Mouse (Mus musculus) intestine, embryonic 15.5 days (tissue): Measurements from ENCODE around the gene Fam241b. TPM values are rescaled to one million over a fixed set of nuclear protein-coding genes. Genes with fewer than 3 reads are reported as not detected.

Experiments
- ATAC-seq: fragments of 200-750 bp; cut with Nextera tagmentation; 2 replicates; pipeline ENCODE4 v1.8.0; 2017; ENCODE audit warnings: moderate TSS enrichment, moderate library complexity
- H3K27ac ChIP-seq: fragments of 300-500 bp; sonication (generic); 2 replicates; pipeline ENCODE4 v1.5.1; 2015; ENCODE audit warnings: mild to moderate bottlenecking, inconsistent platforms
- H3K27me3 ChIP-seq: fragments of 300-500 bp; sonication (generic); replicated peaks from 2 replicates; pipeline ENCODE4 v1.6.1; 2015; ENCODE audit warnings: inconsistent platforms
- H3K36me3 ChIP-seq: fragments of 300-500 bp; sonication (generic); 2 replicates; pipeline ENCODE4 v1.6.1; 2015; ENCODE audit warnings: inconsistent platforms
- H3K4me1 ChIP-seq: fragments of 300-500 bp; sonication (generic); replicated peaks from 2 replicates; pipeline ENCODE4 v1.6.1; 2015; ENCODE audit warnings: inconsistent platforms
- H3K4me2 ChIP-seq: fragments of 300-500 bp; sonication (generic); replicated peaks from 2 replicates; pipeline ENCODE4 v1.6.1; 2015; ENCODE audit warnings: mild to moderate bottlenecking, inconsistent platforms
- H3K4me3 ChIP-seq: fragments of 300-500 bp; sonication (generic); replicated peaks from 2 replicates; pipeline ENCODE4 v1.5.1; 2015; ENCODE audit warnings: inconsistent platforms
- H3K9ac ChIP-seq: fragments of 300-500 bp; sonication (generic); 2 replicates; pipeline ENCODE4 v1.6.1; 2015; ENCODE audit warnings: inconsistent platforms
- H3K9me3 ChIP-seq: fragments of 300-500 bp; sonication (generic); 2 replicates; pipeline ENCODE4 v1.6.1; 2016; ENCODE audit warnings: inconsistent platforms
- WGBS: fragments of 180-500 bp; shearing (Covaris S2); methylation state at CpG from one replicate; pipeline ENCODE4 v1.1.7; 2015; 5-methylcytosine and 5-hydroxymethylcytosine counted together
- polyA plus RNA-seq: library from polyadenylated mRNA; unstranded; fragments of >200 nt; fragmentation: Nextera tagmentation; extraction: Ambion mirVana; gene quantifications from 2 replicates; pipeline ENCODE4 v1.2.1, GENCODE M21; 2015

Fam241b gene
- polyA plus RNA-seq, 1 experiment from 2014 or later = 34.6 TPM

- Histone ChIP-seq H3K9me3 (no peaks in the 10 kb centered on the region), H3K4me3 (no peak overlapping the region), H3K4me2 (no peak overlapping the region), H3K27me3 (no peaks in the 10 kb centered on the region), H3K9ac (no peak overlapping the region), H3K4me1 (peaks cover 28% of the 10 kb centered on the region), H3K36me3 (no peaks in the 10 kb centered on the region), H3K27ac (no peak overlapping the region)
- ATAC-seq = peak; percentile 32; the same call in 1 of the 2 replicates
- WGBS = 29% methylated on average over 14 of the region's 14 CpGs
Observed at GRCm38 (mm10) chr10:62060969-62061678, 82.6 kb downstream of the Fam241b start.

GRCm38 (mm10) chr10:62060224-62060913 is 83.4 kb downstream of the Fam241b start:
- no peaks in the 10 kb centered on the region for H3K36me3 ChIP-seq
- H3K4me1 ChIP-seq = peaks cover 26% of the 10 kb centered on the region
- 48% methylated on average over 16 of the region's 16 CpGs for WGBS
- 0 out of 2 replicates have a peak overlapping the region, but pooled peaks have one; percentile 0 for H3K4me2 ChIP-seq
- no peak overlapping the region for H3K9ac ChIP-seq
- H3K9me3 ChIP-seq = no peaks in the 10 kb centered on the region
- no peaks in the 10 kb centered on the region for H3K27me3 ChIP-seq
- ATAC-seq = peak; percentile 39; the same call in 1 of the 2 replicates
- no peak overlapping the region for H3K27ac ChIP-seq
- no peak overlapping the region for H3K4me3 ChIP-seq

DNA sequence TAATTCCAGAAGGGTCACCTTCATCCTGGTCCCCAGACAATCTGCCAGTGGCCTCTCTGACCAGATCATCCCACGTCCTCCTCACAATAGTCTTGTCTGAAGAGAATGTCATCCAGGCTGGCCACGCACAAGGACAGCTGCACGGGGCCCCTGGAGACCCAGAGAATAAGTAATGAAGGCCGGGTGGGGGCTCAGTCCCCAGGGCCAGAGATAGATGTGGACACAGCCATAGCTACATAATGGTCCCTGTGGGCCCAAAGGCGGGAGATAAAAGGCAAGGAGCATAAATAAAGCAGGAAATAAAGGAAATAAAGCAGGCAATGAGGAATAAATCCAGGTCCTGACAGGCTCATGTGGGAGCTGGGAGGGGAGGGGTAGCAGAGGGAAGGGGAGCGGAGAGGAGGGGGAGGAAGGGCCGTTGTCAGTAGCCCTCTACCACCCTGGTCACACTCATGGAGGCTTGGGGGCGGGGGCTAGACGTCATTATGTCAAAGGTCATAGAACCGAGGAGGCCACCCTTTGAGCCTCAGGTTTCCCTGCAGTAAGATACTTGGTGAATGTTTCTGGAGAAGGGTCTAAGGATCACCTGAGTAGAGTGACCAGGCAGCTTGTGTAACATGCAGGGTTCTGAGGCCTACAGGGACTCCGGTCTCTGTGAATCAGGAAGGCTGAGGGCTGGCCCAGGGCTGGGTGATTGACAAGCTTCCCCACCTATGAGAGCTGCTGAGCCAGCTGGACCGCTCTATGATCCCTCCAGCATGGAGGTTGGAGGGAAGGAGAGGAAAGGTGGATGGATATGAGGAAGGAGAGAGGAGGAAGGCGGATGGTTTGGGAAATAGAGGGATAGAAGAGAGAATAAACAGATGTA is 85.0 kb downstream of the Fam241b start:
- no peak overlapping the region for H3K4me2 ChIP-seq
- ATAC-seq = no peak

More for the DNA sequence above, 85.0 kb downstream of the Fam241b start:
- no peaks in the 10 kb centered on the region for H3K36me3 ChIP-seq
- H3K27me3 ChIP-seq = no peaks in the 10 kb centered on the region
- H3K9me3 ChIP-seq = no peaks in the 10 kb centered on the region
- H3K27ac ChIP-seq = no peak overlapping the region
- H3K4me1 ChIP-seq = peaks cover 25% of the 10 kb centered on the region
- H3K9ac ChIP-seq = no peak overlapping the region
- no peak overlapping the region for H3K4me3 ChIP-seq
- 58% methylated on average over 13 of the region's 13 CpGs for WGBS

Other genes with a start within 250 kb of the Fam241b start
- 6.9 and 7.1 TPM in 2 replicates for gene Col13a1, start 164.8 kb downstream of the Fam241b start, polyA plus RNA-seq
- 11.4 and 11.8 TPM in 2 replicates for gene Neurog3, start 10.8 kb downstream of the Fam241b start, polyA plus RNA-seq
- 57.0 and 66.9 TPM in 2 replicates for gene Tspan15, start 87.3 kb upstream of the Fam241b start, polyA plus RNA-seq
- 0.44 and 0.72 TPM in 2 replicates for gene Tacr2, start 108.5 kb upstream of the Fam241b start, polyA plus RNA-seq
- gene Hk1, start 236.0 kb upstream of the Fam241b start, polyA plus RNA-seq = 27.0 and 27.1 TPM in 2 replicates